Mouse (Mus musculus) midbrain, postnatal 0 days (tissue): Measurements from ENCODE around the gene Ten1. TPM values are rescaled to one million over a fixed set of nuclear protein-coding genes. Genes with fewer than 3 reads are reported as not detected.

Experiments
- ATAC-seq: fragments of 200-750 bp; cut with Nextera tagmentation; 2 replicates; pipeline ENCODE4 v1.8.0; 2017; ENCODE audit warnings: moderate number of reproducible peaks, mild to moderate bottlenecking, moderate TSS enrichment, moderate library complexity; ENCODE audit not compliant: low FRiP score
- DNase-seq: peaks from one replicate; pipeline ENCODE4 v3.0.0-alpha.2; 2015; ENCODE audit warnings: low spot score
- H3K27ac ChIP-seq: fragments of 300-500 bp; sonication (generic); 2 replicates; pipeline ENCODE4 v1.5.1; 2014; ENCODE audit warnings: low read depth, mild to moderate bottlenecking, low read length, mixed read lengths
- H3K27me3 ChIP-seq: fragments of 300-500 bp; sonication (generic); 2 replicates; pipeline ENCODE4 v1.6.1; 2014; ENCODE audit warnings: low read length, control low read depth, mixed read lengths; ENCODE audit not compliant: insufficient read depth
- H3K36me3 ChIP-seq: fragments of 300-500 bp; sonication (generic); 2 replicates; pipeline ENCODE4 v1.6.1; 2014; ENCODE audit warnings: low read length, control low read depth, mixed read lengths; ENCODE audit not compliant: insufficient read depth
- H3K4me1 ChIP-seq: fragments of 300-500 bp; sonication (generic); 2 replicates; pipeline ENCODE4 v1.6.1; 2014; ENCODE audit warnings: mild to moderate bottlenecking, control low read depth, antibody characterized with exemption, low read length, mixed read lengths; ENCODE audit not compliant: insufficient read depth
- H3K4me2 ChIP-seq: fragments of 300-500 bp; sonication (generic); 2 replicates; pipeline ENCODE4 v1.6.1; 2014; ENCODE audit warnings: low read depth, mild to moderate bottlenecking, low read length, mixed read lengths; ENCODE audit not compliant: poor library complexity, severe bottlenecking
- H3K4me3 ChIP-seq: fragments of 300-500 bp; sonication (generic); 2 replicates; pipeline ENCODE4 v1.5.1; 2014; ENCODE audit warnings: low read depth, mild to moderate bottlenecking, low read length, moderate library complexity
- H3K9ac ChIP-seq: fragments of 300-500 bp; sonication (generic); replicated peaks from 2 replicates; pipeline ENCODE4 v1.6.1; 2014; ENCODE audit warnings: mild to moderate bottlenecking, low read length, moderate library complexity, mixed read lengths; ENCODE audit not compliant: poor library complexity, severe bottlenecking
- H3K9me3 ChIP-seq: fragments of 300-500 bp; sonication (generic); 2 replicates; pipeline ENCODE4 v1.6.1; 2016; ENCODE audit warnings: low read length, control low read depth
- CTCF ChIP-seq: IDR thresholded peaks from 2 replicates; pipeline ENCODE4 v1.5.1; 2016; ENCODE audit warnings: antibody characterized with exemption, mild to moderate bottlenecking
- WGBS: fragments of 180-500 bp; shearing (Covaris S2); extraction: QIAGEN DNeasy Blood & Tissue Kit; methylation state at CpG from one replicate; pipeline ENCODE4 v1.1.7; 2014; 5-methylcytosine and 5-hydroxymethylcytosine counted together
- polyA plus RNA-seq: library from polyadenylated mRNA; unstranded; fragments of >200 nt; fragmentation: Nextera tagmentation; extraction: Ambion mirVana; gene quantifications from 2 replicates; pipeline ENCODE4 v1.2.1, GENCODE M21; 2015
- total RNA-seq: library from RNA; depleted of rRNA; stranded (reverse); fragments of >200 nt; gene quantifications from 2 replicates; pipeline ENCODE4 v1.2.3, GENCODE M21; 2014

The Ten1 gene
- total and polyA plus RNA-seq, 2 experiments from 2014 or later = 54.2 to 91.2 TPM

DNA sequence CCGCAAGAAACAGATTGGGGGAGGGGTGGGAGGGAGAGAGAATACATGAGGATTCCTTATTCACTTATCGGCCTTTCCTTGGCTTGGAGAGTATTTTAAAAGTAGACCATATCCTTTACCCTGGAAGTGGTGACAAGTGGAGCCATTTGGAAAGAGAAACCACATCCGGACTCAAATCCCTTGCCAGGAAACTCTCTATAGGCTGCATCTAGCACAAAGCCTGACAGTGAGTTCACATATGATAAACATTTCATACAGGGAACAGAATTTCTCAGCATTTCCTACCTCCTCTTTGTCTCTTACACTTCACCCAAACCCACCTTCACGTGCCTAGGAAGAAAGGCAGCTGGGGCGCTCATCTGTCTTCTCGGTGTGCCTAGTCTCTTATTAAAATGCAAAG lies 31.4 kb upstream of the Ten1 start:
- DNase-seq (no peak), ATAC-seq (no peak)
- Histone ChIP-seq H3K27ac (peak overlapping the region; percentile 84), H3K36me3 (peaks cover 18% of the 10 kb centered on the region), H3K4me3 (peak overlapping the region; percentile 44), H3K27me3 (no peaks in the 10 kb centered on the region), H3K4me1 (peaks cover 3% of the 10 kb centered on the region; the same call in 1 of the 2 replicates), H3K9me3 (no peaks in the 10 kb centered on the region), H3K9ac (peak overlapping the region; percentile 57), H3K4me2 (peak overlapping the region; percentile 72)
- TF ChIP-seq CTCF = no peak
- WGBS = 5% methylated on average over 6 of the region's 6 CpGs

DNA sequence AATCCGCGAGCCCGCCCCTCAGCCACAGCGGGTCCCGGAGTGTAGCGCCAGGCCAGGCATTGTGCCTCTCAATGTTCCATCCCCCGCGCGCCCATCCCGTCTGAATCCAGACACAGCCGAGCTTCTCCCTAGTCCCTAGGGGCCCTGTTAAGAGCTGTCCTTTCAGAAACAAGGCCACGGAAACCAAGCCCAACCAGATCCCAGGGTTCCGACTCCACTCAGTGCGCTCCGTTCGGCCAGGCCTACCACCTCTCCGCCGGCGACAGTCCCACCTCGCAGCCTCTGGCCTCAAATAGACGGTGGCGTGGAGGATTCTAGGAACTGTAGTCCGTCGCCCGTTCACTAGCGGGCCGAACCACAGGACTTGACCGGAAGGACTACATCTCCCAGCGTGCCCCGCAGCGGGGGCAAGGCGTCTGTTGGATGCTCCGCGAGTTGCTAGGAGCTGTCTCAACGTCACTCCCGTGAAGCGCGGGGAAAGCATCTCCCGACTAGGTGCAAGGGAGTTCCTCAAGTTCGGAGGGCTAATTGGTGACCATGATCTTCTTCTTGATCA lies 30.7 kb upstream of the Ten1 start, which contains the start of gene Fbf1:
Fbf1 (minus strand) TSS at position 283 of the 556 bp plus-strand sequence.
- peak within 1 kb of the TSS; percentile 84 for H3K27ac ChIP-seq
- TF ChIP-seq CTCF = peak; percentile 17; the same call in 1 of the 2 replicates
- under 1% methylated on average over 40 of the region's 40 CpGs for WGBS
- H3K4me2 ChIP-seq = peak within 1 kb of the TSS; percentile 72
- H3K36me3 ChIP-seq = peaks cover 24% of the 10 kb centered on the region
- peak; percentile 99 for DNase-seq
- peak; percentile 95 for ATAC-seq
- H3K9me3 ChIP-seq = no peaks in the 10 kb centered on the region
- peak within 1 kb of the TSS; percentile 44 for H3K4me3 ChIP-seq
- H3K27me3 ChIP-seq = no peaks in the 10 kb centered on the region
- peak within 1 kb of the TSS; percentile 57 for H3K9ac ChIP-seq
- H3K4me1 ChIP-seq = peaks cover 3% of the 10 kb centered on the region; the same call in 1 of the 2 replicates

DNA sequence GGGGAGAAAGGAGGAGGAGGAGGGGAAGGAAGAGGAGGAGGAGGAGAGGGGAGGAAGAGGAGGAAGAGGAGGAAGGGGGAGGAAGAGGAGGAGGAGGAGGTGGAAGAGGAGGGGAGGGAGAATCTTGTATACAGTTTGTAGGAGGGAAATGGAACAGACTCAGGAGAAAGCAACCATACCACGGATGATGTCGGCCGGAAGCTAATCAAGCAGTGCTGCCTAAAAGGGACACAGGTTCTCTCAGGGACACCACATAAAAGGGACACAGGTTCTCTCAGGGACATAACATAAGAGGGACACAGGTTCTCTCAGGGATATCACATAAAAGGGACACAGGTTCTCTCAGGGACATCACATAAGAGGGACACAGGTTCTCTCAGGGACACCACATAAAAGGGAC lies 29.4 kb upstream of the Ten1 start:
- peaks cover 31% of the 10 kb centered on the region for H3K36me3 ChIP-seq
- H3K27ac ChIP-seq = no peak overlapping the region
- ATAC-seq = no peak
- peaks cover 3% of the 10 kb centered on the region; the same call in 1 of the 2 replicates for H3K4me1 ChIP-seq
- no peak overlapping the region for H3K4me3 ChIP-seq
- H3K9ac ChIP-seq = no peak overlapping the region
- H3K4me2 ChIP-seq = no peak overlapping the region
- no peaks in the 10 kb centered on the region for H3K27me3 ChIP-seq
- DNase-seq = no peak
- no peak for TF ChIP-seq CTCF
- H3K9me3 ChIP-seq = no peaks in the 10 kb centered on the region
- WGBS = 92% methylated on average over 3 of the region's 3 CpGs

DNA sequence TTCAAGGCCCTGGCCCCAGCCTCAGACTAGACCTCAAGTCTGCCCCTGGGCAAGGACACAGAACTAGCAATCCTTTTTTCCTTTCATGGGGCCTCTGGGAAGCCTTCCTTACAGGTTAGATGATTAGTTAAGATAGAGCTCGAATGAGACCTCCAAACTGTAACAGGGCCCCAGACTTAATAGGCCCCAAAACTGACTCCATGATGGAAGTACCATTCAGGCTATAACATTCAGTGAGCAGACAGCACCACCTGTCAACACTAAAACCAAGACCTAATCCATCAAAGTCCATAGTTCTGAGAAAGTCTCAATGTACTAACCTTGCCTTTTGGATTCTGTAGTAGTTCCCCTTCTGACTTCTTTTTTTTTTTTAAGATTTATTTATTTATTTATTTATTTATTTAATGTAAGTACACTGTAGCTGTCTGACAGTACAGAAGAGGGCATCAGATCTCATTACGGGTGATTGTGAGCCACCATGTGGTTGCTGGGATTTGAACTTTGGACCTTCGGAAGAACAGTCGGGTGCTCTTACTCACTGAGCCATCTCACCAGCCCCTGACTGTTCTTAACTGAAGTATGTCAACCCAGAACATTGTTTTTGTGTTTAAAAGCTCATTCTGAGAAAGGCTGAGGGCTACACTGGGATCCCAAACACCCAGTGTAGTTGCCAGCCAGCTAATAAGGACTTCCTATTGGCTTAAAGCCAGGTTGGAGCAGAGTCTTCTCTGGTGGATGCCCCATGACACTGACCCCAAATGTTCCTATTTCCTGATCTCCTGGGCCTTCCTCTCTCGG lies 28.5 kb upstream of the Ten1 start:
- Histone ChIP-seq H3K36me3 (peaks cover 40% of the 10 kb centered on the region), H3K27ac (no peak overlapping the region), H3K27me3 (no peaks in the 10 kb centered on the region), H3K9ac (no peak overlapping the region), H3K4me3 (no peak overlapping the region), H3K4me2 (no peak overlapping the region), H3K4me1 (peaks cover 3% of the 10 kb centered on the region; the same call in 1 of the 2 replicates), H3K9me3 (no peaks in the 10 kb centered on the region)
- ATAC-seq (no peak), DNase-seq (no peak)
- WGBS = 87% methylated on average over 5 of the region's 5 CpGs
- TF ChIP-seq CTCF = no peak

DNA sequence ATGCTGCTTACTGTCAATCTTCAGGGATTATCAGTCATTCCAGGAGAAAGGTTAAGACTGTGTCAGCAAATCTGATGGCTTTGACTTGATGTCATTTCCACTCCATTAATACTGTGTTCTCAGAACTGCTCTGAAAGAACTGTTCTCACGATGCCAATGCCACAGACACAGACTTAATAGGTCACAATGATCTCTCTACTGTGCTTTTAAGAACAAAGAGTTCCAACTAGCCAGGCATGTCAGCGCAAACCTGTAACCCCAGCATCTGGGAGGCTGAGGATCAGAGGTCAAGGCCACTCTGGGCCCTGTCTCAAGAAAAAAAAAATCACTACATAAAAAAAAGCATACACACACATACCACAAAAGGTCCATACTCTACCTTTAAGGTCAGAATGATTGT lies 26.7 kb upstream of the Ten1 start:
- DNase-seq = no peak
- H3K4me2 ChIP-seq = no peak overlapping the region
- H3K9me3 ChIP-seq = no peaks in the 10 kb centered on the region
- 0 out of 2 replicates have a peak, but pooled peaks cover under 1% of the 10 kb centered on the region for H3K4me1 ChIP-seq
- H3K9ac ChIP-seq = no peak overlapping the region
- H3K36me3 ChIP-seq = peaks cover 40% of the 10 kb centered on the region
- WGBS = 81% methylated on average over 2 of the region's 2 CpGs
- no peak overlapping the region for H3K27ac ChIP-seq
- no peaks in the 10 kb centered on the region for H3K27me3 ChIP-seq
- no peak overlapping the region for H3K4me3 ChIP-seq
- no peak for ATAC-seq
- no peak for TF ChIP-seq CTCF
